Mouse (Mus musculus) cerebellum, adult 9-10 months (tissue): Measurements from ENCODE around the gene Gm14525.
"Not testable (repeated sequence)": the region's sequence is repeated elsewhere in the genome, so short reads cannot be mapped to it uniquely, and the experiment has no call there.

Experiments
- DNase-seq: peaks from one replicate; pipeline ENCODE4 v3.0.0; 2022

Gm14525 gene

DNA sequence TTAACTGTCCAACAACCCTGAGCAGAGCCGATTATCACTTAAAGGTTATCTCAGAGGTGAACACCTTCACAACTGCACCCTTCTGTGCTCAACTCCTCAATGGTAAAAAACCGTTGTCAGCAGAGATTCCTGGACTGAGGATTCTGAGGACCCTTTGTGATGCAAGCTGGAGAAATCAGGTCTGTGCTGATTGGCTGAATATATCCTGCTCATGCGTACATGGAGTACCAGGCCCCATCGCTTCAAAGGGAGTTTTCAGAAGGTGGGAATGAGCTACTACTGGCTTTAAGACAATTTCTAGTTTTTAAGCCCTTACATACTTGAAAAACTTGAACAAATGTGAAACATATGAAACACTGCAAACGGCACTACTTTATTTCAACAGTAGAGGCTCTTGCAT lies at the start of gene Gm14525:
Gm14525 (minus strand) TSS at position 101 of the 400 bp plus-strand sequence.
- DNase-seq: not testable (repeated sequence)
